Mouse (Mus musculus) lung, postnatal 14 days (tissue): ENCODE results near the gene Slc5a2.

ENCODE experiments used
- DNase-seq: peaks from one replicate; pipeline ENCODE4 v3.0.0; 2021

The Slc5a2 gene

DNA sequence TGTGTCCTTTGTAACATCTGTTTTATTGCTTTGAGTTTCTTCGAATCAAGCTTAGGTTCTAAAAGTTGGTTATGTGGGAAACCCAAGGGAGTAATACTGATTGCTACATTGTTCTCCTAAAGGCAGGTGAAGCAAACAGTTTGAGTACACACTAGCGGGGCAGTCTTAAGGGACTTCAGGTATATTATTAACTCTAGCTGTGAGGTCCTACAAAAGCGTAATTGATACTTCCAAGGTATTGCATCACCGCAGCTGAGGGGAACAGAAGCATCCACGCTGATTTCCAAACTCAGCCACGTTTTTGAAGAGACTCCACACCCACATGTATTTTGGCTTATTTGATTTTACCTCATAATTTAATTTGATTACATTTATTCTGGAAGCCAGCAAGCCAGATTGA is 38.7 kb downstream of the Slc5a2 start:
- DNase-seq: no peak

- peak; percentile 62 for DNase-seq
These were observed 39.5 kb downstream of the Slc5a2 start for GRCm38 (mm10) chr7:128304907-128305306.

GRCm38 (mm10) chr7:128307851-128308250 is 42.4 kb downstream of the Slc5a2 start:
- DNase-seq: no peak

DNA sequence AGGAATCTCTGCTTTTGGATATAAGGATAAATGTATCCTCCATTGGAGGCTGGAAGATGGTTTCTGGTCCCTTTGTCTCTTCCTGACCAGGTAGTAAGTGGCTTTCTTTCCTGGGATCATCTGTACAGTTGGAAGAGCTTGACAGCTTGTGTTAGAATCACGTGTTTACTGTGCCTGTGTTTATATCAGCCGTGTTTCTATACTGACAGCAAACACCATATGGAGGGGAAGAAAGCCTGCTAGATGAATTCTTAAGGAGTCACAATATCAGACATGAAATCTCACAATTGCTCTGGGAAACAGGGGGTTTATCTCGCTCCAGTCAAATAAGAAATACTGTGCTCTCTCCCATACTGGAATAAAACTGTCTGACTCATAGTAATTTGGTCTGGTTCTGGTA is 43.8 kb downstream of the Slc5a2 start:
- DNase-seq: no peak

- DNase-seq: no peak
These were observed 44.3 kb downstream of the Slc5a2 start for GRCm38 (mm10) chr7:128309776-128310175.

DNA sequence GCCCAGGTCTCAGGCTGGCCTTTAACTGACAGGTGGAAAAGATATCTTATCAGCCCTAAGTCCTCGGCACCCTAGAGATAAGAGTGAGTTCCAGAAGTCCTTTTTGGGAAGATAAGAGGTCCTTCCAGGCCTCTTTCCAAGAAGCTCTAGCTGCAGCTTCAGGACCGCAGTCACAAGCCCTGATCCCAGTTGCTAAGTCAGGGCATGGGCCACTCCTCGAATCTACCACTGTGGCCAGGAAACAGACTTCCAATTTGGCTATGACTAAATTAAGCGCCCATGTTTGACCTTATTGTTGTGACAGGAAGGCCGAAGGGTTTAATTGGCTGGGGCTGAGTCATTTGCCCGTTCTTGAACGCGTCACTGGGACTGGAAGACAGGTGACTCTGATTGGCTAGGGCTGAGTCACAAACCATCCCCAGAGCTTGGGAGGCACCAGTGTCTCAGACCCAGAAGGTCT is 44.8 kb downstream of the Slc5a2 start:
- DNase-seq: no peak

DNA sequence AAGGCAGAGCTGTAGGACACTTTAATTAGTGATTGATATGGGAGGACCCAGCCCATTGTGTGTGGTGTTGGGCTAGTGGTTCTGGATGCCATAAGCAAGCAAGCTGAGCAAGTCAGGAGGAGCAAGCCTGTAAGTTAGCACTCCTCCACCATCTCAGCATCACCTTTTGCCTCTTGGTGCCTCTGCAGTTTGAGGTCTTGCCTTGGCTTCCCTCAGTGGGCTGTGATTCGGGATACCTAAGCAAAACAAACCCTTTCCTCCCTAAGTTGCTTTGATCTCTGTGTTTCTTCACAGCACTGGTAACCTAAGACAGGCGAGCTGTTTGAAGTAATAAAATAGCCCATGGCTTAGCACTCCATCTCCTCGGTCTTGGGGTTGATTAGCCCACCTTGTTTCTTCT is 45.8 kb downstream of the Slc5a2 start:
- DNase-seq: no peak

- no peak for DNase-seq
These were observed 46.4 kb downstream of the Slc5a2 start for GRCm38 (mm10) chr7:128311811-128312210.

DNA sequence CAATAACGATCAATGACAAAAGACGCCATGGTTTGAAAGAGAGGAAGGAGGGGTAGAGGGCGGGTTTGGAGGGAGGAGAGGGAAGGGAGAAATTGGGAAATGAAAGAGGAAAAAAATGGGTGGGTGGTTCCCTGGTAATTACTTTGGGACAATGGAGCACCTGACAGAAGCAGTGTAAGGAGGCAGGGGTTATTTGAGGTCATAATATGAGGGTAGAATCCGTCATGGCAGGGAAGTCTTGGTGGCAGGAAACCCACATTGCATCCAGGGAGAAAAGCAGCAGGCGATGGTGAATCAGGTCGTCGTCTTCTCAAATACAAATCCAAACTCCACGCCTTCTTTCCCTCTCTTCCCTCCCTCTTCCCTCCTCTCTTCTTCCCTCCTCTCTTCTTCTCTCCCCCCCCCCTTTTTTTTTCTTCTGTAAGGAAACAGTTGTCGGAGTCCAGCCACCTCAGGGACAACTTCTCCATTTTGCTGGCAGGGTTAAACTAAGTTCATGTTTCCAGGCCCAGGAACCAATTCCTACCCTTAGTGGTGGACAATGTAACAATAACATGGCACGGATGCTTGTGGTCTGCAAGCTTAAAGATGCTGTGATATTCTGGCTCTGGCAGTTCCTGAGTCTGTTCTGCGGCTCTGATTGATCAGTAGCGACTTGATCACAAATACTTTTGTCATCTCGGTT is 47.1 kb downstream of the Slc5a2 start:
- DNase-seq: no peak

DNA sequence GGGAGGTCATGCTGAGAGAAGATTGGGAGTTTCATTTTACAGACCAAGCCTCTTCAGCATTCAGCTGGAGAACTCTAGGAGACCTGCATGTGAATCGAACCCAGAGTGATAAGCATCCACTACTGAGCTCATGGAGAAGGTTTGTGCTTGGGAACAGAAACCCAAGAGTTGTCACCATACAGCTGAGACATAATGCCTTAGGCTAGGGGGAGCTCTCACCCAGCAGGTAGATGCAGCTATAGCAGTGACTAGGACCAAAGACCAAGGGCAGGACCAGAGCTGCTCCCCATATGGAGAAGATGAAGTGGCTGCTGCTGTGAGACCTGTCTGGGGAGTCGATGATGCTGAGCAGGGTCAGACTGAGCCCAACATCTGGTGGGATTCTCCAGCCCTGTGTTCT is 48.1 kb downstream of the Slc5a2 start:
- no peak for DNase-seq

- no peak for DNase-seq
These were observed 49.0 kb downstream of the Slc5a2 start for GRCm38 (mm10) chr7:128314491-128314890.

DNA sequence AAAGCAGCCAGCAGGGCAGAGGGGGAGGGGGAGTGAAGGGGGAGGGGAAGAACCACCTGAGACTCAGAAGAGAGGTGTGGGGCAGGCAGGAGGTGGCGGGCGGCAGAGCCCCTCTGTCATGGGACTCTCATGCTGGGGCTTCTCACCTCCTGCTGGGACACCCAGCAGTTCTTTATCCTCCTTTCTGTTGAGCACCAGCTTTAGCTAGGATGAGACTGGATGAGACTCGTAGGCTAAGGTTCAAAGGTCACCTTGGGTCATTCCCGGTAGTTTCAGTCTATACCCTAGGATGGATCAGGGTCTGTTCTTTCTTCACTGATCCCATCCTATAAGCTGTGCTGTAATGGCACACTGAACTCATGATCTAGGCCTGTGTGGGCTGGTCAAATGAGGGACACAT is 51.6 kb downstream of the Slc5a2 start:
- no peak for DNase-seq

- DNase-seq: no peak
These were observed 53.7 kb downstream of the Slc5a2 start for GRCm38 (mm10) chr7:128319140-128319539.

GRCm38 (mm10) chr7:128320219-128320816 is 54.9 kb downstream of the Slc5a2 start:
- DNase-seq: no peak

GRCm38 (mm10) chr7:128321260-128321659 is 55.8 kb downstream of the Slc5a2 start:
- no peak for DNase-seq
